Comparison of ENCODE assay signal across 13 mouse cellular contexts in genomic region chr11:107903966-107904605, GRCm38 (mm10). TPM values are rescaled to one million over a fixed set of nuclear protein-coding genes. Genes with fewer than 3 reads are reported as not detected.
DNase-seq lines count a peak whose midpoint lies in the region; ATAC-seq and TF ChIP-seq lines count a peak whose summit lies in the region.
"Had no signal": no experiment of that assay in that cellular context is flagged by ENCODE, and none has a peak within 500 bp of the region (broad histone marks: within the 10 kb centered on the region; RNA-seq: fewer than 3 reads in every experiment).

No protein-coding gene starts in this region.

- H3K9ac ChIP-seq in kidney, embryonic 15.5 days, result no peak overlapping the region

- WGBS in kidney, embryonic 15.5 days, result 28% methylated on average over 4 of the region's 4 CpGs

- H3K9me3 ChIP-seq in kidney, embryonic 15.5 days (replicated peaks), result no peaks in the 10 kb centered on the region

- no peak overlapping the region for H3K4me3 ChIP-seq in left cerebral cortex, adult 2 months
- H3K4me3 ChIP-seq in kidney, embryonic 15.5 days (replicated peaks), result no peak overlapping the region

- no peak overlapping the region for H3K4me2 ChIP-seq in kidney, embryonic 15.5 days
- H3K4me2 ChIP-seq: liver, embryonic 11.5 days had no signal

- H3K27ac ChIP-seq in left cerebral cortex, adult 2 months, result no peak overlapping the region
- H3K27ac ChIP-seq in kidney, embryonic 15.5 days, result no peak overlapping the region

- DNase-seq in embryo, embryonic 10.5 days (ENCODE audit: low spot score), result peak; percentile 2
- DNase-seq in embryo, embryonic 10 days (ENCODE audit: low spot score), result no peak
- peak; percentile 61 for DNase-seq in left cerebral cortex, postnatal 4 days
- no peak for DNase-seq in left cerebral cortex, adult 2 months (ENCODE audit: extremely low spot score in 1 of 2, low spot score in 2 of 2)
- peak; percentile 58 for DNase-seq in adipocyte (ENCODE audit: low spot score)
- DNase-seq in cerebellum, postnatal 14 days, result peak; percentile 61
- DNase-seq in natural killer cell, adult 2 months (ENCODE audit: low spot score in 2 of 2), result no peak
- DNase-seq: B cell, adult 2 months; kidney, adult 9 months had no signal

- intact Hi-C loops in left cerebral cortex, postnatal 4 days (cut with DNase I), result no loop called here
- intact Hi-C loops in left cerebral cortex, adult 2 months (cut with DNase I), result no loop called here

- no peaks in the 10 kb centered on the region for H3K4me1 ChIP-seq in kidney, embryonic 15.5 days

- ATAC-seq in kidney, embryonic 15.5 days (replicated peaks; ENCODE audit: low FRiP score), result no peak

- H3K36me3 ChIP-seq in kidney, embryonic 15.5 days, result no peaks in the 10 kb centered on the region

- H3K27me3 ChIP-seq in kidney, embryonic 15.5 days, result no peaks in the 10 kb centered on the region

- no peak for TF ChIP-seq CTCF in left cerebral cortex, adult 2 months (IDR thresholded peaks at IDR 0.05)

RNA-seq across cellular contexts. Expression of gene Cacng5, which starts 10.8 kb away (rescaled TPM):
- 10 to 100 TPM in 1 of 2 experiments, 1 to 10 TPM in 1; 9.7 to 10.7 TPM for total RNA-seq in left cerebral cortex, postnatal 4 days (2021)
- 10 to 100 TPM; 11.5 to 15.2 TPM for total RNA-seq in left cerebral cortex, adult 2 months (2021)
- 0.35 and 1.2 TPM in 2 replicates for polyA plus RNA-seq in kidney, embryonic 15.5 days (2015; fragmentation: Nextera tagmentation; extraction: Ambion mirVana)
- total RNA-seq: megakaryocyte-erythroid progenitor cell, adult 5-6 weeks; neutrophil, adult 5-6 weeks had no signal

Comparison
In these comparisons a context has a peak if more than half of its experiments do, and no peak if none do; other contexts are left out.
1. DNase-seq: peak in embryo, embryonic 10.5 days (single experiment), left cerebral cortex, postnatal 4 days (single experiment), adipocyte (single experiment) and cerebellum, postnatal 14 days (2 of 2); none in embryo, embryonic 10 days (single experiment), left cerebral cortex, adult 2 months (0 of 2) and natural killer cell, adult 2 months (0 of 2).